Mouse (Mus musculus): ENCODE data around the gene Fxyd7. TPM values are rescaled to one million over a fixed set of nuclear protein-coding genes. Genes with fewer than 3 reads are reported as not detected.

The Fxyd7 gene
- polyA plus RNA-seq, 1 experiment: 7.5 TPM

GRCm38 (mm10) chr7:31088206-31088605, 36.9 kb upstream of the Fxyd7 start:
- H3K4me3 ChIP-seq (replicated peaks; ENCODE audit: extremely low read depth, low read depth, low read length): no peak overlapping the region
- TF ChIP-seq POLR2A (IDR thresholded peaks at IDR 0.05; ENCODE audit: borderline replicate concordance, extremely low read depth, low read depth, low read length) (no peak), CTCF (IDR thresholded peaks at IDR 0.05; ENCODE audit: insufficient read depth, low read length) (no peak)
- H3K4me1 ChIP-seq (ENCODE audit: control insufficient read depth, insufficient read depth, low read length): peaks cover 2% of the 10 kb centered on the region; the same call in 1 of the 2 replicates
- DNase-seq: no peak
- 58% methylated on average over 3 of the region's 3 CpGs for WGBS

GRCm38 (mm10) chr7:31087262-31087661, 36.0 kb upstream of the Fxyd7 start:
- TF ChIP-seq POLR2A (IDR thresholded peaks at IDR 0.05; ENCODE audit: borderline replicate concordance, extremely low read depth, low read depth, low read length) (no peak), CTCF (IDR thresholded peaks at IDR 0.05; ENCODE audit: insufficient read depth, low read length) (no peak)
- WGBS: 33% methylated on average over 2 of the region's 2 CpGs
- DNase-seq: no peak
- H3K4me3 ChIP-seq (replicated peaks; ENCODE audit: extremely low read depth, low read depth, low read length): no peak overlapping the region
- H3K4me1 ChIP-seq (ENCODE audit: control insufficient read depth, insufficient read depth, low read length): peaks cover 2% of the 10 kb centered on the region; the same call in 1 of the 2 replicates

GRCm38 (mm10) chr7:31086175-31086755, 35.0 kb upstream of the Fxyd7 start:
- Histone ChIP-seq H3K4me3 (replicated peaks; ENCODE audit: extremely low read depth, low read depth, low read length) (no peak overlapping the region), H3K4me1 (ENCODE audit: control insufficient read depth, insufficient read depth, low read length) (peaks cover 2% of the 10 kb centered on the region; the same call in 1 of the 2 replicates)
- no peak for DNase-seq
- TF ChIP-seq CTCF (IDR thresholded peaks at IDR 0.05; ENCODE audit: insufficient read depth, low read length) (no peak), POLR2A (IDR thresholded peaks at IDR 0.05; ENCODE audit: borderline replicate concordance, extremely low read depth, low read depth, low read length) (no peak)
- WGBS: 86% methylated on average over 9 of the region's 9 CpGs

GRCm38 (mm10) chr7:31085171-31085570, 33.9 kb upstream of the Fxyd7 start:
- peak; percentile 24 for DNase-seq
- TF ChIP-seq POLR2A (IDR thresholded peaks at IDR 0.05; ENCODE audit: borderline replicate concordance, extremely low read depth, low read depth, low read length): no peak
- 16% methylated on average over 3 of the region's 3 CpGs for WGBS

GRCm38 (mm10) chr7:31084140-31084539, 32.9 kb upstream of the Fxyd7 start:
- TF ChIP-seq POLR2A (IDR thresholded peaks at IDR 0.05; ENCODE audit: borderline replicate concordance, extremely low read depth, low read depth, low read length): no peak
- no peak for TF ChIP-seq CTCF (IDR thresholded peaks at IDR 0.05; ENCODE audit: insufficient read depth, low read length)
- peaks cover 2% of the 10 kb centered on the region; the same call in 1 of the 2 replicates for H3K4me1 ChIP-seq (ENCODE audit: control insufficient read depth, insufficient read depth, low read length)
- DNase-seq: no peak
- WGBS: 58% methylated on average over 9 of the region's 9 CpGs
- H3K4me3 ChIP-seq (replicated peaks; ENCODE audit: extremely low read depth, low read depth, low read length): no peak overlapping the region

More at GRCm38 (mm10) chr7:31085171-31085570, 33.9 kb upstream of the Fxyd7 start:
- H3K4me3 ChIP-seq (replicated peaks; ENCODE audit: extremely low read depth, low read depth, low read length): no peak overlapping the region
- H3K4me1 ChIP-seq (ENCODE audit: control insufficient read depth, insufficient read depth, low read length): peaks cover 2% of the 10 kb centered on the region; the same call in 1 of the 2 replicates

- 67% methylated on average over 14 of the region's 14 CpGs for WGBS
- H3K4me1 ChIP-seq (ENCODE audit: control insufficient read depth, insufficient read depth, low read length): peaks cover 2% of the 10 kb centered on the region; the same call in 1 of the 2 replicates
- no peak overlapping the region for H3K4me3 ChIP-seq (replicated peaks; ENCODE audit: extremely low read depth, low read depth, low read length)
- DNase-seq: no peak
- TF ChIP-seq CTCF (IDR thresholded peaks at IDR 0.05; ENCODE audit: insufficient read depth, low read length) (no peak), POLR2A (IDR thresholded peaks at IDR 0.05; ENCODE audit: borderline replicate concordance, extremely low read depth, low read depth, low read length) (no peak)
Observed at GRCm38 (mm10) chr7:31082831-31083588, 31.7 kb upstream of the Fxyd7 start.

GRCm38 (mm10) chr7:31082106-31082505, 30.8 kb upstream of the Fxyd7 start:
- Histone ChIP-seq H3K4me1 (ENCODE audit: control insufficient read depth, insufficient read depth, low read length) (peaks cover 2% of the 10 kb centered on the region; the same call in 1 of the 2 replicates), H3K4me3 (replicated peaks; ENCODE audit: extremely low read depth, low read depth, low read length) (no peak overlapping the region)
- no peak for DNase-seq
- no peak for TF ChIP-seq CTCF (IDR thresholded peaks at IDR 0.05; ENCODE audit: insufficient read depth, low read length)
- TF ChIP-seq POLR2A (IDR thresholded peaks at IDR 0.05; ENCODE audit: borderline replicate concordance, extremely low read depth, low read depth, low read length): no peak

GRCm38 (mm10) chr7:31081106-31081505, 29.8 kb upstream of the Fxyd7 start:
- peaks cover 2% of the 10 kb centered on the region; the same call in 1 of the 2 replicates for H3K4me1 ChIP-seq (ENCODE audit: control insufficient read depth, insufficient read depth, low read length)
- 35% methylated on average over 1 of the region's 1 CpGs for WGBS
- TF ChIP-seq CTCF (IDR thresholded peaks at IDR 0.05; ENCODE audit: insufficient read depth, low read length) (no peak), POLR2A (IDR thresholded peaks at IDR 0.05; ENCODE audit: borderline replicate concordance, extremely low read depth, low read depth, low read length) (no peak)
- no peak for DNase-seq
- no peak overlapping the region for H3K4me3 ChIP-seq (replicated peaks; ENCODE audit: extremely low read depth, low read depth, low read length)

GRCm38 (mm10) chr7:31080611-31081010, 29.3 kb upstream of the Fxyd7 start:
- 71% methylated on average over 3 of the region's 3 CpGs for WGBS
- TF ChIP-seq CTCF (IDR thresholded peaks at IDR 0.05; ENCODE audit: insufficient read depth, low read length) (no peak), POLR2A (IDR thresholded peaks at IDR 0.05; ENCODE audit: borderline replicate concordance, extremely low read depth, low read depth, low read length) (no peak)
- DNase-seq: no peak
- Histone ChIP-seq H3K4me1 (ENCODE audit: control insufficient read depth, insufficient read depth, low read length) (peaks cover 2% of the 10 kb centered on the region; the same call in 1 of the 2 replicates), H3K4me3 (replicated peaks; ENCODE audit: extremely low read depth, low read depth, low read length) (no peak overlapping the region)

- Histone ChIP-seq H3K4me1 (ENCODE audit: control insufficient read depth, insufficient read depth, low read length) (no peaks in the 10 kb centered on the region), H3K4me3 (replicated peaks; ENCODE audit: extremely low read depth, low read depth, low read length) (no peak overlapping the region)
- DNase-seq: no peak
- WGBS: 84% methylated on average over 8 of the region's 8 CpGs
- TF ChIP-seq CTCF (IDR thresholded peaks at IDR 0.05; ENCODE audit: insufficient read depth, low read length) (no peak), POLR2A (IDR thresholded peaks at IDR 0.05; ENCODE audit: borderline replicate concordance, extremely low read depth, low read depth, low read length) (no peak)
Observed at GRCm38 (mm10) chr7:31079670-31080069, 28.4 kb upstream of the Fxyd7 start.
